Mouse (Mus musculus) adrenal gland, adult 18-20 months (tissue): ENCODE measurements around the gene A630023A22Rik. TPM values are rescaled to one million over a fixed set of nuclear protein-coding genes. Genes with fewer than 3 reads are reported as not detected.

Experiments used
- DNase-seq, 2 experiments: peaks; one replicate each; pipeline ENCODE4 v3.0.0; 2021 to 2022; ENCODE audit warnings: low spot score in 2 of 2
- total RNA-seq, 2 experiments: library from RNA; stranded (reverse); gene quantifications; 1 replicate in 1 of 2; 2 replicates in 1 of 2; pipeline ENCODE4 v1.2.3; 2021

A630023A22Rik gene
- total RNA-seq, 2 experiments from 2014 or later: not detected

DNA sequence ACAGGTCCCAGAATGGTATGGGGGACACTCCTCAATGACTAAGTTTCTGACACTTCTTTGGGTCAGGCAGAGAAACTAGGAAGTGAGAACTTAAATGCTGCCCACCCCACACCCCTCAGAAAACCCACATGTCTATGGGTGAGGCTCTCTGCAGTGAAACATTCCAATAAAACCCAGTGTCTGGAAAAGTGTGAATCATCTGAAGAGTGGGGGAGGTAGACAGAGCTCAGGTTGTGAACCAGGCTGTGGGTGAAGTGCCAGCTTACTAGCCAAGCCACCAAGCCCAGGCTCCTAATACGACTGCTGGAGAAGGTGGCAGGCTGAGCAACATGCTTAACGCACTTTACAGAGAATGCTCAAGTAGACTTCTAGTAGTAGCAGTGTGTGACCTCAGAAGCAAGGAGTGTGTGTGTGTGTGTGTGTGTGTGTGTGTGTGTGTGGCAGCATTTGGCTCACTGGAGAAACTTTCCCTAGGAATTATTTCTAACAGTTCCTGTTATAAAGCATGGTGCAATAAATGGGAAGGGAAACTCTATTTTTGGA lies 14.6 kb downstream of the A630023A22Rik start:
- no peak for DNase-seq

DNA sequence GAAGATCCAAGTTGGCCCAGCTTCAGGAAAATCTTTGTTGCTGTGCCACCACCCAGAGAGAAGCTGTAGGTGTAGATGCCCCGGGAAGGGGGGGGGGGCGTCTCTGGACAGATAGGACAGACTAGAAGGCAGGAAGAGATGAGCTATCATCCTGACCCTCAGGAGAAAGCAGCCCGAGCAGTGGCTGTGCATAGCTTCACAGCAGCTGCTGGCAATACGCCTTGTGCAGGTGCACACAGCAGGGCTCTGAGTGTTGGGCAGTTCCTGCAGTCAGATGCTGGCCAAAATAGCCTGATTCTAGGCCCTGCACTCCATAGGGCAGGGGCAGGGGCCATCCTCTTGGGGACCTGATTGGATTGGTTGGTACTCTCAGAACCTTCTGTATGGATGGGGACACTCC lies 15.7 kb downstream of the A630023A22Rik start:
- no peak for DNase-seq

DNA sequence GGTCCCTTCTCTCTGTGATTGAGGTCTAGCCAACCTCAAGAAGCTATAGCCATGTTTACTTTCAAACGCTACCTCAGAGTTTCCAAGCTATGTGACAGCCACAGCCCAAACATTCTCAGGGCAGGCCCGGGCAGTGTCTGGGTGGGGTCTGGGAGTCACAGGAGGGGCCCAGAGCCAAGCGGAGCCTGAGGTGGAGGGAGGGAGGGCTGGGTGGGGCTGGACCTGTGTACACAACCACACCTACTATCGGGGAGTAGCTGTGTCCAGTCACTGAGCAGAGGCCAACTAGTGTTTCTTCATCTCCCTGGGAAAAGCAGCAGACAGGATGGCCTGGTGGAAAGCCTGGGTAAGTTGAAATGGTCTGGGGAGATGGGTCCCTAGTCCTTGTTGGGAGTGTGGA lies 16.8 kb downstream of the A630023A22Rik start, which contains the start of gene Anxa8:
TSS of gene Anxa8 (plus strand) at position 251 of the 400 bp plus-strand sequence.
- DNase-seq: no peak

DNA sequence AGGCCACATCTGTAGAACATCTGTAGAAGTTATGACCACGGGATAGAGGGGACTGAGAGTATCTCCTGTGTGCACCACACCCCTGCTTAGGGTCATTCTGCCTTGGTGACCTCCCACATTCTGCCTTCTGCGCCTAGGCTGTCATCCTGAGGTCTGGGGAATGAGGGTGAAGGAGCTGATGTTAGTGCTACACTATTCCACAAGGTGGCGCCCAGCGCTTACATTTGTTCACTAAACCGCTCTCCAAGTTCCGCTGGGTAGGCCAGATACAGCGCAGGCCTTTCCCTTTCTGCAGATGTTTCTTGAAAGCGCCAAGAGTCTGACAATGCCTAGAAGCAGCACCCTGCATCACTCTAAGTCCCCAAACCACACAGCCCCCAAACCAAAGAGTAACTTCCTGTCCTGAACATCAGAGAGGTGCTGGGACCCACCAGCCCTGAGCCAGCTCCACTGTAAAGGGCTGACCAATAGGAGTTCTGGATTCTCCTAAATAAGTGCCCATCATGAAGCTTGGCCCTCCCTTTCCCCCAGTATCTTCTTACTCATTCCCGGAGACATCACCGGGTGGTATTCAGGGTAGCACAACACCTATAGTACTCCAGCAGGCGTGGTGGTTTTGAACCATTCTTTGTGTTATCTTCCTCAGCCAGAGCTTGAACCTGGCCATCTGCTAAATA lies 22.1 kb downstream of the A630023A22Rik start:
- peak; percentile 66 to 68 for DNase-seq

DNA sequence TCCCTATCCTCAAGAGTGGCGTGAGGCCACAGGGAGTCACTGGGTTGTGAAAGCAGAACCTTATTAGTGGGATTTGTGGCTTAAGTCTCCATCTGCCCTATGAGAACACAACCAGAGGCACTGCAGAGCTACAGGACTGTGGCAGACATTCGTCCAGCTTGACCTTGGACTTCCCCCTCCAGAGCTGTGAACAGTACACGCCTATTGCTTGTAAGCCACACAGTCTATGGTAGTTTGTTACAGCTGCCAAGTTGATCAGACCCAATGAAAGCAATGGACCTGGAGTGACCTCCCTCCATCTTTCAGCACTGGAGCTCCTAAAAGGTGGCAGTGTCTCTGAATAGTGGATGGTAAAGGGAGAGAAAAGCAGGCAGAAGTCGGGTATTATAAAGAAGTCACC lies 24.3 kb downstream of the A630023A22Rik start:
- no peak for DNase-seq

DNA sequence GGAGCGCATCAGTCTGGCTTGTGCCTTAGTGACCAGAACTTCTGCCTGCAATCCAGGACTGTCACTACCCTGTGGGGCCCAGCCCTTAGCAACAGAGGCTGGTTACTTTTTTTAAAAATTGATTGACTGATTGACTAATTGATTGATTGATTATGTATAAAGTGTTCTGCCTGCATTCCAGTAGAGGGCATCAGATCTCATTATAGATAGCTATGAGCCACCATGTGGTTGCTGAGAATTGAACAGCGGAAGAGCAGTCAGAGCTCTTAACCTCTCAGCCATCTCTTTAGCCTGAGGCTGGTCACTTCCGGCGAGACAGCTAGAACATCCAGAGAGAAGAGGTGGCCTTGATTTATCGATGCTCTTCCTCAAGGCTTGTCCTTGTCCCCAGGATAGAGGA lies 25.3 kb downstream of the A630023A22Rik start:
- no peak for DNase-seq

DNA sequence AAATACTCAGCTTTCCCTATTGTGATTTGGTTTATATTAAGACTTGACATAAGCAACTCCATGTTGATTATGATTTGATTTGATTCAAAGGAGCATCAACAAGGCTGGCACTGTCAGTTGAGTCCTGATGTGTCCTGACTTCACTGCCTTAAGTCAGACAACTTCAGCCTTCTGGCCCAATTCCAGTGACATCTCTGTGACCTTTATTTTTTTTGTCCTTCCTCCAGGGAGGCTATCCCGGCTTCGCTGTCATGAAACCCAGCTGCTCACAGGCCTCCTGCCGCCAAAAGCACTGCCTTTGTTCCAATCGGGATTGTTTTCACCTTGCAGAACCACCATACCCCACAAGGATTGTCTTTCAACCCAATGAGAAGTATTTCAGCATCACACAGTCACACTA lies 27.2 kb downstream of the A630023A22Rik start:
- DNase-seq: no peak

DNA sequence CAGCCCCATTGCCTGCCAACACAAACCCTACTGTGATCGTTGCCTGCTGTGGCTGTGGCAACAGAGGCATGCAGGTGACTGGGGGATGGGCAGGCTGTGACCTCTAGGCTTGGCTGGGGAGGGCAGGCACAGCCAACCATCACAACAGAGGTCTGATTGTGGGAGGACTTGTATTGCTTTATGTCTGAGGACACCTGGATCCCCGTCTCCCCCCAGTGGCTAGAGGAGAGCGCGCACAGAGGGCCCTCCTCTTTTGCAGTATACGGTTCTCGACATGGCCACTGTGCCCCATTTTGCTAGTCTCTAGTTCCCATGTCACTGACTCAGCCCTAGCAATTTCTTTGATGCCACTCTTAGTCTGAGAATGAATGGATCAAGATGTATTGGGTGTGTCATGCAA lies 30.9 kb downstream of the A630023A22Rik start:
- no peak for DNase-seq

DNA sequence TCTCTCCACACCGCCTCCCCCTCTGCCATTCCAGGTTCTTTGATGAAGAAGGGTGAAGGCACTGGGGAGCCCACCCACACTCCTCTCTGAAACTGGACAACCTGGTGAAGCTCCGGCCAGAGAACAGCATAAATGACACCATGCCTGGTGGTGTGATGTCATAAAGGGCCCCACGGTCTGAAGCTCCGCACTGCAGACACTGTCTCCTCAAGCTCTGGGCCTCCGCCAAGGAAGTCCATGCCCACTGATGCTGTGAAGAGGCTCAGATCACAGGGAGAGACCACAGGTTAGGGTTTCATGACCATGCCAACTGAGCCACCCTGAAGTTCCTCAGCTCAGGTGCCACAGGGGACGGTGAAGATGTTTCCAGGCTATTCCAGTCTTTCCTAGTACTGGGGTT lies 50.0 kb downstream of the A630023A22Rik start, which contains the start of gene Antxrl:
TSS of gene Antxrl (plus strand) at position 192 of the 400 bp plus-strand sequence.
- DNase-seq: no peak

DNA sequence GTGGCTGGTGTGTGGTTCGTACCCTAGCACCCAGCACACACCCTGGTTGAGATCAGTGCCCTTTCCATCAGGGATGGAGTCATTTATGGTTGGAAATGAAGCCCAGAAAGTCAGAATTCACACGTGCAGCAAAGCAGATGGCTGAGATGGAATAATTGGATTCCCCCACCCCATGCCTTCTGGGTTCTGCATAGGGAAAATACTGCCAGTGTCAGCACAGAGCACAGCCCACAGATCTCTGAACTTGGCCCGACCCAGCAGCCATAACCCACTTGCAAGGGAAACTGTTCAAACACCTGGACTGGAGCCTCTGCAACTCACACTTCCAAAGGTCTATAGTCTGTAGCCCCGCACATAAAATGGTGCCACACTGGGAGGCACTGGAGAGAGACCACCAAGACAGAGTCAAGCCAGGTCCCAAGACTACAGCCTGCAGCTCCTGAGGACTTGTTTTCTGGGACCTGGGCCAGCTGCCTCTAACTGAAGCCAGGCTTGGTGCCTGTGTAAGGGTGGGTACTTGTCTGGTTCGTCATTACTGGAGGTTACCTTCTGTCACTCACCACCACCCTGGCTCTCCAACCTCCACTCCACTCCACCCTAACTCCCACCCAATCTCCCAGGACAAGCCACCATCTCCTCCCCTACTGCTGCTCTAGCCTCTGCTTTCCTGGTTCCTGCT lies 52.3 kb downstream of the A630023A22Rik start:
- no peak for DNase-seq

DNA sequence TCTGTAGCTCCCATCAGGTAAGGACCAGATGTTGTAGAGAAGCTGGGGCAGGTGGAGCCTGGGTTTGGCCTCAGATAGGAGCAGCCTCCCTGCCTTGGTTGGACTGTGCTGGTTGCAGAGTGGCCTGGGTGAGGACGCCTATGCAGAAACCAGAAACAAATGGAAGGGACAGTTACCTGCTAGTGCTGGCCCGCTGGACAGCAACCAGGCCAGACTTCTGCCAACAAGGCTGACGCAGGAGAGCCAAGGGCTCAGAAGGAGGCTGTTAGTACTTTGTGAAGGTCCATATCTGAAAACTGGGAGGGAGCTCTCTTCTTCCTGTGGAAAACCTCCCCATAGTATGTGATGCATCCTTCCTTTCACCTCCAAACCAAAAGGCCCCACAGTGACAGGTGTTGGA lies 59.2 kb downstream of the A630023A22Rik start:
- DNase-seq: no peak

DNA sequence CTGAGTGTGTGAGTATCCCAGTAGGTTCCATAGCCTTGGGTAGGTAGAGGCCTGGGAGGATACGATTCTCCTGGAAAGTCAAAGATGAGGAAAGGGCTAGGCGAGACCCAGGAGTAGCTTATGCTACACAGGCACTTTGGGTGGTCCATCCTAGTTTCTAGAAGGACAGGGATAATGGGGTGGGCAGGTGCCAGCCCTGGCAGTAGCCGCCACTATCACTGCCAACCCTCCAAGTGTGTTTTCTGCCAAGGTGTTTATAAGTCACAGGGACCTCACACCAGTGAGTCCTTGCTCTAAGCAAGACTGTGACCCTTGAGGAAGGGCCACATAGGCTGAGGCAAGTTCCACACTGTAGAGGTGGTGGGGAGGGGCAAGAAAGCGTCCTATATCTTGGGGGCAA lies 61.3 kb downstream of the A630023A22Rik start:
- DNase-seq: no peak

DNA sequence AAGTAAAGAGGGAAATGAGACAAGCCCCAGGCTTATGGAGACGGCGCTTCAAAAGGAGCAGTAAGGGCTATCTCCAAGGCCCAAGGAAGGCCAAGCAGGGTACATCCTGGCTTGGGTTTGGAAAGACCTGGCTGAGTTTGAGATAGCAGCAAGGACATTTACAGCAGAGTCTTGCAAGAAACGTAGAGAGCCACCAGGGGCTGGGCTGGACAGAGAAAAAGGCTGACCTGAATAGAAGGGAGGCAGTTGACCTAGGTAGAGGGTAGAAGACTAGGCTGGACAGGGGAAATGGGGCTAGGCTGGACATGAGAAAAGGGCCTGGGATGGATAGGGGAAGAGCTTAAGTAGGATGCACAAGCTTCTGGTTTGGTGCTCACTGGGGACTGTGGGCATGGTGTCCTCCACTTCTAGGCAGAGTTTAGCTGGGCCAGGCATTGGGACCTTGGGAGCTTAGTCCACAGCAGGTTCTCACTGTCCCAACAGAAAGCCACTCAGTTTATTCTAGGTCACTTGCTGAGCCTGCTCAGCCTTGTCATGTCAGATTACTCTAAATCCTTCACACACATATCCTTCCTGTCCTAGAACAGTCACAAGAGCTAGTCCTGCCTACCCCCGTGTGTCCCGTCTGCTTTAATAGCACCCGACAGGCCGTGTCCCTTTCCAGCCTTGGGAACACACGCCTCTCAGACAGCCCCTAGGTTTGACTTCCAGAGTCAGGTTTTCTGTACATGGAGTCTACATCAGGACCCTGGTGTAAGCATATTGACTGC lies 68.5 kb downstream of the A630023A22Rik start:
- peak in 1 of 2 experiments; percentile 6 for DNase-seq

DNA sequence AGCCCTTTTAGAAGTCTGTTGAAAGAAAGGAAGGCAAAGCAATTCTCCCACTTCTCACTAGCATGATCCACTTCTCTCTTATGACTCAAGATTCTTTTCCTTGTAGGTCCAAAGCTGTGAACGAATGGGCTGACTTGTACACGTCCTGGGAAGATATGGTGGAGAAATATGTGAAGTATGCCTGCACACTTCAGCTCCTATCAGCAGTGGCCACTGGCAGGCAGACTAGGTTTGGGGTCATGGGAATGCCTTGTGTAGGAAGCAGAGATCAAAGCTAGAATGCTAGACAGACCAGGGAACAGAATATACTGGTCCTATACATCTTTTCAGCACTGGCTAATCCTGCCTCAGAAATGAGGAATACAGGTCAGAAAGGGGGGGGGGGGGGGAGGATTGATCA lies 75.8 kb downstream of the A630023A22Rik start:
- no peak for DNase-seq

DNA sequence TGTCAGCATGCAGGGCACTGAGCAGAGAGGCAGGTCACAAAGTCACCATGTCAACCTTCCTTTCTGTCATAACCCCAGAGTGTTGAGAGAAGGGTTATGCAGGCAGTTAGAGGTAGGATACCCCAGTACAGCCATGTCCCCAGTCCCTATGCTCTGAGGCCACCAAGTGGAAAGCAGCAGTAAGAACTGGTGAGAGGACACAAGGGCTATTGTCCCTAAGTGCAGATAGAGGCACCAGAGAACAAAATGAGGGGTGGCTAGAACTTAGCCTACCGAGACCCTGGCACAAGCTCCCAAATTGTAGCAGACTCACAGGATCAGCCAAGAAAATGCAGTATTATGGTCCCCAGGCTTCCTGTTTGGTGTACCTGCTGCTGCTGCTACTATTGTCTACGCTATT lies 85.6 kb downstream of the A630023A22Rik start:
- DNase-seq: no peak

DNA sequence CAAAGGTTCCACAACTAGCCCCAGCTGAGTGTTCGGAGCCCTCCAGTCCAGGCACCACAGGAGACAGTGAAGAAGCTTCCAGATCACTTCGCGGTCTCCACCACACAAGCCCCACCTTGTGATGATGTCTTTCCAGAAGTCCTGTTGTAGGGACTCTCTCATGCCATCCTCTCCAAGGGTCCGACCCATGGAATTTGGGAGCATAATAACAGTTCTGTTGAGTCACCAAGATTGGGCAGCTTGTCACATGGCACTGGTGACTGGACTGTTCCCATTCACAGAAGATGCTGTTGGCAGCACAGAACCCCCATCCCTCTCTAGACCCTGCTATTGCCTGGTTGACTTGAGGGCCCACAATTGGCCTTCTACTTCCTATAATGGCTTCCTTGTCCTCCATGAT lies 86.2 kb downstream of the A630023A22Rik start, which contains the start of gene Gm5460:
TSS of gene Gm5460 (plus strand) at position 378 of the 400 bp plus-strand sequence.
- no peak for DNase-seq

DNA sequence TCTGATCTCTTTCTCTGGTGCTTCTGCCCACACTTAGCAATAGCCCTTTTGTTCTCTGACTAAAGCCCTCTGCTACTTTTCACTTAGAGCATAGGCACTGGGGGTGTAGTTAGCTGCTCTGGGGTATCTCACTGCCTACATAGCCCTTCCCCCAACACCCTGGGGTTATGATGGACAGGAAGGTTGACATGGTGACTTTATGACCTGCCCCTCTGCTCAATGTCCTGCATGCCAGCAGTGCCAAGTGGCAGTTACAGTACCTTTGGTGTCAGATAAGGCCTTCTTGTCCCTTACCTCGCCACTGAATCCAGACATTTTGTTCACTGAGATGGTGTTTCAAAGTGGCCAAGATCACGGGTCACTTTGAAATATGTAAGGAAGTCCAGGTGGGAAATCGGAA lies 87.5 kb downstream of the A630023A22Rik start, which contains the start of gene Gm30083:
TSS of gene Gm30083 (minus strand) at position 120 of the 400 bp plus-strand sequence.
- no peak for DNase-seq

DNA sequence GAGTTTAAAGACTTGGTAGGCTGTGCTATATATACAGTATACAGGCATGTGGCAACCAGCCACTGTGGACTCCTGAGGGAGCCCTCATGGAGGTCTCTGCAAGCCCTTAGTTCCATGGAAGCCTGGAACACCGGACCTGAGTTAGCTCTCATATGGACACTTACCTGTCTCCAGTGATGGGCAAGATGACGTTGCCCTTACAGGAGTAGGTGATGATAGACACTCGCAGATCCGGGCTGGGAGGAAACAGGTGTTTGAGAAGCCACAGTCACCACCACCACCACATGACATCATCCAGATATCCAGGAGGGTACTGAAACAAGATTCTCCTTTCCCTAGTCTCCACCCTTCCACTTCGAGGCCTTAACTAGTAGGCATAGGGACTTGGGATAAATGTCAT lies 100.2 kb downstream of the A630023A22Rik start:
- DNase-seq: no peak

DNA sequence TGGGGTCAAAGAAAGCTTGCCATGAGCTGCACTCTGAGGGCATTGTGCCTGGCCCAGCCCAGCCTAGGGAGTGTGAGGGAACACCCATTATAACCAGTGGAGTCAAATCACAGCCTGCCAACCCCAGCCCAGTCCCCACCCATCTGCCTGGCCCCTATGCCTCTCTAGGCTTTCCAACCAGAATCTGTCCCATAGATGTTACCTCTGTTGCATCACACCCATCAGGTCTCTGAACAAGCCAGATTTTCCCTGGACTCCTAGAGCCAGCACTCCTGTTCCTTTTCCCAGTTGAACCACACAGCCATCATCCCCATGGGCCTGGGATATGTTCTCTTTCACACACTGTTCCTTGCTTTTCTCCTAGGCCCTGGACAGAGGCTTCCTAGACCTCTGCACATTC lies 101.1 kb downstream of the A630023A22Rik start:
- DNase-seq: no peak
